Mouse (Mus musculus): Measurements from ENCODE around the gene Mrps9.

GRCm38 (mm10) chr1:42882258-42882657, 31.2 kb downstream of the Mrps9 start:
- TF ChIP-seq CTCF (IDR thresholded peaks at IDR 0.05; ENCODE audit: control insufficient read depth, insufficient read depth, insufficient read length) (no peak), CEBPB (IDR thresholded peaks at IDR 0.05; ENCODE audit: low read depth) (no peak), MAX (IDR thresholded peaks at IDR 0.05) (no peak), MYOD1 (IDR thresholded peaks at IDR 0.05; ENCODE audit: control insufficient read depth, insufficient read length, low read depth) (no peak), USF1 (IDR thresholded peaks at IDR 0.05; ENCODE audit: low read depth) (no peak), MYOG (IDR thresholded peaks at IDR 0.05; ENCODE audit: control insufficient read depth, extremely low read depth, insufficient read length) (no peak)
